Mouse (Mus musculus) forebrain, embryonic 14.5 days (tissue): ENCODE measurements around the gene Sipa1l1. TPM values are rescaled to one million over a fixed set of nuclear protein-coding genes. Genes with fewer than 3 reads are reported as not detected.
A peak's percentile ranks its signal among the peaks of the same experiment; 100 is the strongest.
"Not testable (repeated sequence)": the region's sequence is repeated elsewhere in the genome, so short reads cannot be mapped to it uniquely, and the experiment has no call there.

Experiments used
- ATAC-seq: fragments of 200-750 bp; cut with Nextera tagmentation; 2 replicates; pipeline ENCODE4 v1.8.0; 2017; ENCODE audit warnings: mild to moderate bottlenecking, moderate library complexity
- DNase-seq: peaks from one replicate; pipeline ENCODE4 v3.0.0-alpha.2; 2015; ENCODE audit warnings: low spot score
- H3K27ac ChIP-seq: fragments of 300-500 bp; sonication (generic); 2 replicates; pipeline ENCODE4 v1.5.1; 2014; ENCODE audit warnings: low read depth, mild to moderate bottlenecking, control low read depth, low read length, moderate library complexity
- H3K27me3 ChIP-seq: fragments of 300-500 bp; sonication (generic); replicated peaks from 2 replicates; pipeline ENCODE4 v1.6.1; 2014; ENCODE audit warnings: low read length, control low read depth, mixed read lengths; ENCODE audit not compliant: control insufficient read depth, insufficient read depth
- H3K36me3 ChIP-seq: fragments of 300-500 bp; sonication (generic); 2 replicates; pipeline ENCODE4 v1.6.1; 2014; ENCODE audit warnings: low read length, control low read depth; ENCODE audit not compliant: control insufficient read depth, insufficient read depth
- H3K4me1 ChIP-seq: fragments of 300-500 bp; sonication (generic); 2 replicates; pipeline ENCODE4 v1.6.1; 2014; ENCODE audit warnings: antibody characterized with exemption, low read length, control low read depth; ENCODE audit not compliant: control insufficient read depth, insufficient read depth
- H3K4me2 ChIP-seq: fragments of 300-500 bp; sonication (generic); 2 replicates; pipeline ENCODE4 v1.6.1; 2014; ENCODE audit warnings: mild to moderate bottlenecking, control low read depth, low read length
- H3K4me3 ChIP-seq: fragments of 300-500 bp; sonication (generic); 2 replicates; pipeline ENCODE4 v1.5.1; 2014; ENCODE audit warnings: low read depth, low read length, control low read depth
- H3K9ac ChIP-seq: fragments of 300-500 bp; sonication (generic); 2 replicates; pipeline ENCODE4 v1.6.1; 2014; ENCODE audit warnings: mild to moderate bottlenecking, low read length, control low read depth, moderate library complexity
- H3K9me3 ChIP-seq: fragments of 300-500 bp; sonication (generic); replicated peaks from 2 replicates; pipeline ENCODE4 v1.6.1; 2016; ENCODE audit warnings: low read length, control low read depth, mixed read lengths; ENCODE audit not compliant: control insufficient read depth
- WGBS: fragments of 180-500 bp; shearing (Covaris S2); extraction: QIAGEN DNeasy Blood & Tissue Kit; methylation state at CpG from one replicate; pipeline ENCODE4 v1.1.7; 2014; 5-methylcytosine and 5-hydroxymethylcytosine counted together
- polyA plus RNA-seq: library from polyadenylated mRNA; unstranded; fragments of >200 nt; fragmentation: Nextera tagmentation; extraction: Ambion mirVana; gene quantifications from 2 replicates; pipeline ENCODE4 v1.2.1, GENCODE M21; 2014

The Sipa1l1 gene
- polyA plus RNA-seq, 1 experiment from 2014 or later: 13.5 TPM

GRCm38 (mm10) chr12:82170461-82171279, 1.6 kb downstream of the Sipa1l1 start:
- H3K9me3 ChIP-seq: no peaks in the 10 kb centered on the region
- WGBS: under 1% methylated on average over 29 of the region's 29 CpGs
- DNase-seq: peak; percentile 42
- peak overlapping the region; percentile 86 for H3K4me3 ChIP-seq
- H3K4me2 ChIP-seq: peak overlapping the region; percentile 91
- H3K27ac ChIP-seq: peak overlapping the region; percentile 95
- no peak for ATAC-seq
- H3K27me3 ChIP-seq: no peaks in the 10 kb centered on the region
- peak overlapping the region; percentile 91 for H3K9ac ChIP-seq
- H3K4me1 ChIP-seq: peaks cover 23% of the 10 kb centered on the region
- H3K36me3 ChIP-seq: no peaks in the 10 kb centered on the region

GRCm38 (mm10) chr12:82171591-82171990, 2.5 kb downstream of the Sipa1l1 start:
- Histone ChIP-seq H3K9ac (peak overlapping the region; percentile 91), H3K4me1 (peaks cover 16% of the 10 kb centered on the region), H3K4me3 (peak overlapping the region; percentile 86), H3K9me3 (no peaks in the 10 kb centered on the region), H3K36me3 (no peaks in the 10 kb centered on the region), H3K27ac (no peak overlapping the region), H3K27me3 (no peaks in the 10 kb centered on the region), H3K4me2 (peak overlapping the region; percentile 91)
- DNase-seq (peak; percentile 48), ATAC-seq (no peak)
- 19% methylated on average over 10 of the region's 10 CpGs for WGBS

GRCm38 (mm10) chr12:82173623-82174022, 4.5 kb downstream of the Sipa1l1 start:
- Histone ChIP-seq H3K4me2 (no peak overlapping the region), H3K9me3 (no peaks in the 10 kb centered on the region), H3K4me3 (no peak overlapping the region), H3K27me3 (no peaks in the 10 kb centered on the region), H3K36me3 (no peaks in the 10 kb centered on the region), H3K4me1 (peaks cover 13% of the 10 kb centered on the region), H3K27ac (no peak overlapping the region), H3K9ac (no peak overlapping the region)
- WGBS: 73% methylated on average over 1 of the region's 1 CpGs
- DNase-seq (no peak), ATAC-seq (no peak)

- H3K9me3 ChIP-seq: no peaks in the 10 kb centered on the region
- WGBS: 95% methylated on average over 3 of the region's 3 CpGs
- no peak for ATAC-seq
Measured at GRCm38 (mm10) chr12:82175709-82176108, 6.6 kb downstream of the Sipa1l1 start.

GRCm38 (mm10) chr12:82178636-82179035, 9.5 kb downstream of the Sipa1l1 start:
- H3K4me1 ChIP-seq: no peaks in the 10 kb centered on the region
- H3K9me3 ChIP-seq: no peaks in the 10 kb centered on the region
- no peak overlapping the region for H3K4me2 ChIP-seq
- no peak overlapping the region for H3K27ac ChIP-seq
- no peaks in the 10 kb centered on the region for H3K27me3 ChIP-seq
- no peak overlapping the region for H3K9ac ChIP-seq
- 83% methylated on average over 4 of the region's 4 CpGs for WGBS
- H3K36me3 ChIP-seq: no peaks in the 10 kb centered on the region
- DNase-seq (no peak), ATAC-seq (no peak)
- no peak overlapping the region for H3K4me3 ChIP-seq

More at GRCm38 (mm10) chr12:82175709-82176108, 6.6 kb downstream of the Sipa1l1 start:
- DNase-seq: no peak
- Histone ChIP-seq H3K4me1 (peaks cover 12% of the 10 kb centered on the region), H3K27me3 (no peaks in the 10 kb centered on the region), H3K9ac (no peak overlapping the region), H3K4me3 (no peak overlapping the region), H3K36me3 (no peaks in the 10 kb centered on the region), H3K4me2 (no peak overlapping the region), H3K27ac (no peak overlapping the region)

DNA sequence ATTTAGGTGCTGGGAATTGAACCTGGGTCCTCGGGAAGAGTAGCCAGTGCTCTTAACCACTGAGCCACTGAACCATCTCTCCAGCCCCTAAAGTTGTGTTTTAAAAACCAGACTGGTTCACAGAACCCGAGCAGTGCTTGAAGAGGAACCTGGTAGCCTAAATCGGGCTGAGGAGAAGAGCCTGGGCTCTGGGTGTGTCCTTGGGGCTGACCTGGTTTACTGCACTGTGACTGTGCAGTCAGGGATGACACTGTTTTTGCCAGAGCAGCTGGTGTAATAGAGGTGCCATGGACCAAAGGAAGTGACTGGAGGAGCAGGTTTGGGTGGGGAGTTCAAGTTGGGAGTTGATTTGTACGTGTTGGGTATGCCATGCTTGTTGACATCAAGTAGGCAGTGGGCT, 10.5 kb downstream of the Sipa1l1 start:
- H3K9me3 ChIP-seq: no peaks in the 10 kb centered on the region
- no peak for ATAC-seq
- no peak overlapping the region for H3K9ac ChIP-seq
- no peak overlapping the region for H3K4me2 ChIP-seq
- no peaks in the 10 kb centered on the region for H3K4me1 ChIP-seq
- no peaks in the 10 kb centered on the region for H3K27me3 ChIP-seq
- WGBS: 93% methylated on average over 4 of the region's 4 CpGs
- DNase-seq: no peak
- H3K27ac ChIP-seq: no peak overlapping the region
- no peaks in the 10 kb centered on the region for H3K36me3 ChIP-seq
- no peak overlapping the region for H3K4me3 ChIP-seq

DNA sequence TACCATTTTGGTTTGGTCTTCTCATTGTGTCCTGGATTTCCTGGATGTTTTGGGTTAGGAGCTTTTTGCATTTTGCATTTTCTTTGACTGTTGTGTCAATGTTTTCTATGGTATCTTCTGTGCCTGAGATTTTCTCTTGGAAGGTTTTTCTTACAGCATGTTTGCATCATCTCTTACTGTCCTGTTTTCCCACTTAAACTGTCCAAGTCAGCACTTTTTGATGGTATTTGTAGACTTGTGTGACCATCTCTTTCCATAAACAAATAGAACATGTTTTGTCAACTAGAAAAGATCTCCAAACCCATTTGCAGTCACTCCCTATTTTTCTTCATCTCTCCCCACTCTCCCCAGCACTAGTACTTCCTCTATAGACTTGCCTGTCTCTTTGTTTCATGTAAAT, 17.0 kb downstream of the Sipa1l1 start:
- not testable (repeated sequence) for H3K4me1 ChIP-seq, H3K9me3 ChIP-seq, H3K27me3 ChIP-seq, H3K36me3 ChIP-seq, H3K9ac ChIP-seq, DNase-seq, ATAC-seq, H3K4me3 ChIP-seq, H3K27ac ChIP-seq, H3K4me2 ChIP-seq

DNA sequence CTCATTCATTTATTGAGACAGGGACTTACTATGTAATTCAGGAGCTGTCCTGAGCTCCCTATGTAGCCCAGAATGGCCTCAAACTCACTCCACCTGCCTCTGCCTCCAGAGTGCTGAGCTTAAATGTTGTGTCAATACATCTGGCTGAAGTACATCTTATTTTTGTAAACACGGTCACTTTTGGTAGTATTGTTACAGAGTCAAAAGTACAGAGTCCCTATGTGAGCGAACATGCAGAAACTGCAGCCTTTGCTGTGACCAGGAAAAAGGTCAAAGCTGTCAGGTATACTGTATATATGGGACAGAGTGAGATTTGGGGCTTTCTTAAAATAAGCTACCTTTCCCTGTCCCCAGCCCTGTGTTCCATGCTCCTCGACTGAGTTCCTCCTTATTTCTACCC, 17.6 kb downstream of the Sipa1l1 start:
- no peak overlapping the region for H3K9ac ChIP-seq
- no peak for ATAC-seq
- no peaks in the 10 kb centered on the region for H3K27me3 ChIP-seq

GRCm38 (mm10) chr12:82187178-82187839, 18.2 kb downstream of the Sipa1l1 start:
- Histone ChIP-seq H3K36me3 (no peaks in the 10 kb centered on the region), H3K27me3 (no peaks in the 10 kb centered on the region), H3K4me3 (no peak overlapping the region), H3K9ac (no peak overlapping the region), H3K4me2 (no peak overlapping the region), H3K4me1 (no peaks in the 10 kb centered on the region), H3K9me3 (no peaks in the 10 kb centered on the region), H3K27ac (no peak overlapping the region)
- ATAC-seq (no peak), DNase-seq (no peak)
- 68% methylated on average over 7 of the region's 7 CpGs for WGBS

More for the DNA sequence above, 17.6 kb downstream of the Sipa1l1 start:
- Histone ChIP-seq H3K4me2 (no peak overlapping the region), H3K4me3 (no peak overlapping the region), H3K9me3 (no peaks in the 10 kb centered on the region), H3K4me1 (no peaks in the 10 kb centered on the region), H3K36me3 (no peaks in the 10 kb centered on the region), H3K27ac (no peak overlapping the region)
- no peak for DNase-seq
- WGBS: 78% methylated on average over 3 of the region's 3 CpGs
